Mouse (Mus musculus): Measurements from ENCODE around the gene Galntl5. TPM values are rescaled to one million over a fixed set of nuclear protein-coding genes. Genes with fewer than 3 reads are reported as not detected.
"Not testable (repeated sequence)": the region's sequence is repeated elsewhere in the genome, so short reads cannot be mapped to it uniquely, and the experiment has no call there.

The Galntl5 gene
- total RNA-seq, 1 experiment: not detected

- DNase-seq (ENCODE audit: low read depth, low spot score): no peak
- Histone ChIP-seq H3K4me3 (ENCODE audit: insufficient read depth in 1 of 2, low read depth in 1 of 2, low read length in 2 of 2, poor library complexity in 1 of 2, severe bottlenecking in 1 of 2) (no peak overlapping the region), H3K9ac (ENCODE audit: insufficient read depth, low read depth, low read length, poor library complexity, severe bottlenecking) (no peak overlapping the region), H3K9me3 (ENCODE audit: control insufficient read depth, insufficient read depth, low read depth, low read length) (no peaks in the 10 kb centered on the region), H3K36me3 (ENCODE audit: control insufficient read depth, insufficient read depth, low read length, poor library complexity, severe bottlenecking) (no peaks in the 10 kb centered on the region), H3K4me1 (ENCODE audit: control insufficient read depth in 2 of 2, insufficient read depth in 2 of 2, low read length in 2 of 2, poor library complexity in 1 of 2) (peaks cover 0 to 6% of the 10 kb centered on the region in 2 experiments; a peak in 1 of 4 replicates), H3K27ac (ENCODE audit: insufficient read depth, low read depth, low read length, poor library complexity, severe bottlenecking) (no peak overlapping the region)
- TF ChIP-seq ZNF384 (IDR thresholded peaks at IDR 0.05; ENCODE audit: low read depth, low read length) (no peak), HCFC1 (IDR thresholded peaks at IDR 0.05; ENCODE audit: borderline replicate concordance, insufficient read depth, low read length) (no peak), CHD2 (IDR thresholded peaks at IDR 0.05; ENCODE audit: low read depth, low read length) (no peak), MAFK (IDR thresholded peaks at IDR 0.05; ENCODE audit: insufficient read depth, low read depth, low read length) (no peak), ZC3H11A (IDR thresholded peaks at IDR 0.05; ENCODE audit: borderline replicate concordance, low read depth, low read length) (no peak)
- in situ Hi-C loops (cut with MboI; ENCODE audit: low sequenced_read_pairs in 2 of 2, unreplicated experiment in 2 of 2): no loop called here
These were observed 15.5 kb upstream of the Galntl5 start for GRCm38 (mm10) chr5:25165789-25166135.

- no peaks in the 10 kb centered on the region for H3K9me3 ChIP-seq (ENCODE audit: control insufficient read depth, insufficient read depth, low read depth, low read length)
- in situ Hi-C loops (cut with MboI; ENCODE audit: low sequenced_read_pairs in 2 of 2, unreplicated experiment in 2 of 2): no loop called here
- H3K27ac ChIP-seq (ENCODE audit: insufficient read depth, low read depth, low read length, poor library complexity, severe bottlenecking): no peak overlapping the region
- TF ChIP-seq ZNF384 (IDR thresholded peaks at IDR 0.05; ENCODE audit: low read depth, low read length) (no peak), CHD2 (IDR thresholded peaks at IDR 0.05; ENCODE audit: low read depth, low read length) (no peak), MAFK (IDR thresholded peaks at IDR 0.05; ENCODE audit: insufficient read depth, low read depth, low read length) (no peak), HCFC1 (IDR thresholded peaks at IDR 0.05; ENCODE audit: borderline replicate concordance, insufficient read depth, low read length) (no peak), ZC3H11A (IDR thresholded peaks at IDR 0.05; ENCODE audit: borderline replicate concordance, low read depth, low read length) (no peak)
- H3K4me3 ChIP-seq (ENCODE audit: insufficient read depth in 1 of 2, low read depth in 1 of 2, low read length in 2 of 2, poor library complexity in 1 of 2, severe bottlenecking in 1 of 2): no peak overlapping the region
- H3K36me3 ChIP-seq (ENCODE audit: control insufficient read depth, insufficient read depth, low read length, poor library complexity, severe bottlenecking): no peaks in the 10 kb centered on the region
- H3K4me1 ChIP-seq (ENCODE audit: control insufficient read depth in 2 of 2, insufficient read depth in 2 of 2, low read length in 2 of 2, poor library complexity in 1 of 2): peaks cover 0 to 6% of the 10 kb centered on the region in 2 experiments; a peak in 1 of 4 replicates
- H3K9ac ChIP-seq (ENCODE audit: insufficient read depth, low read depth, low read length, poor library complexity, severe bottlenecking): no peak overlapping the region
- DNase-seq (ENCODE audit: low read depth, low spot score): no peak
These were observed 14.6 kb upstream of the Galntl5 start for GRCm38 (mm10) chr5:25166665-25167064.

GRCm38 (mm10) chr5:25177937-25178336 is 3.3 kb upstream of the Galntl5 start:
- H3K4me3 ChIP-seq (ENCODE audit: insufficient read depth in 1 of 2, low read depth in 1 of 2, low read length in 2 of 2, poor library complexity in 1 of 2, severe bottlenecking in 1 of 2); DNase-seq (ENCODE audit: low read depth, low spot score); H3K9me3 ChIP-seq (ENCODE audit: control insufficient read depth, insufficient read depth, low read depth, low read length); in situ Hi-C loops (cut with MboI; ENCODE audit: low sequenced_read_pairs in 2 of 2, unreplicated experiment in 2 of 2); H3K27ac ChIP-seq (ENCODE audit: insufficient read depth, low read depth, low read length, poor library complexity, severe bottlenecking); H3K36me3 ChIP-seq (ENCODE audit: control insufficient read depth, insufficient read depth, low read length, poor library complexity, severe bottlenecking); H3K4me1 ChIP-seq (ENCODE audit: control insufficient read depth in 2 of 2, insufficient read depth in 2 of 2, low read length in 2 of 2, poor library complexity in 1 of 2); H3K9ac ChIP-seq (ENCODE audit: insufficient read depth, low read depth, low read length, poor library complexity, severe bottlenecking): not testable (repeated sequence)

DNA sequence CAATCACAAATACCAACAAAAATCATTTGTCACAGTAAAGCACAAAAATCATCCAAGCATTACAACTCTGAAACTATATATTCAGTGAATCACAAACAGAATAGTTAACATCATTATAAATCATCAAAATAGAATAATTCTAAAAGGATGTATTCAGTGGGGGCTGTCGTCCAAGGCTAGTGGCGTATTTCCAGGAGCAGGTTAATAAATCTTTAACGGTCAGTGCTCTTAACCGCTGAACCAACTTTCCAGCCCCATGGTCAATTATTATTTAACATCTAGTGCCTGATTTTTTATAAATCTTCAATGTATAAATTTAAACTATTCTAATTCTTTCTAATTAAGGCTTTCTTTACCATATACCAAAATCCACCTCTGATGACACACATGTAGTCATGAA is 2.7 kb upstream of the Galntl5 start:
- in situ Hi-C loops (cut with MboI; ENCODE audit: low sequenced_read_pairs in 2 of 2, unreplicated experiment in 2 of 2); H3K4me3 ChIP-seq (ENCODE audit: insufficient read depth in 1 of 2, low read depth in 1 of 2, low read length in 2 of 2, poor library complexity in 1 of 2, severe bottlenecking in 1 of 2); DNase-seq (ENCODE audit: low read depth, low spot score): not testable (repeated sequence)

DNA sequence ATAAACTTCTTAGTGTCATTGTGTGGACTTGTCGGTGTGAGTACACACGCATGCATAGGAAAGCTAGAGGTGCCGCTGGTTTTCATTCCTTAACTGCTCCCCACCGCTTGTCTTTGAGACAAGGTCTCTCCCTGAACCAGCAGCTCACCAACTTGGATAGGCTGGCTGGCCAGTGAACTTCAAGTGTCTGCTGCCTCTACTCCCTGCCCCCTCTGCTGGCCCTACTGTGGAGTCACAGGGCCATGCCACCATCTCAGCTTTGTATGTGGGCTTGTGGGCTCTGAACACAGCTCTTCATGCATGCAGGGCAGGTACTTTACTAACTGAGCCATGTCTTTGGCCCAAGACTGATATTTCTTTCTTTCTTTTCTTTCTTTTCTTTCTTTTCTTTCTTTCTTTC is 2.0 kb upstream of the Galntl5 start:
- Histone ChIP-seq H3K36me3 (ENCODE audit: control insufficient read depth, insufficient read depth, low read length, poor library complexity, severe bottlenecking) (no peaks in the 10 kb centered on the region), H3K9me3 (ENCODE audit: control insufficient read depth, insufficient read depth, low read depth, low read length) (no peaks in the 10 kb centered on the region), H3K4me1 (ENCODE audit: control insufficient read depth in 2 of 2, insufficient read depth in 2 of 2, low read length in 2 of 2, poor library complexity in 1 of 2) (no peaks in the 10 kb centered on the region), H3K9ac (ENCODE audit: insufficient read depth, low read depth, low read length, poor library complexity, severe bottlenecking) (no peak overlapping the region), H3K27ac (ENCODE audit: insufficient read depth, low read depth, low read length, poor library complexity, severe bottlenecking) (no peak overlapping the region), H3K4me3 (ENCODE audit: insufficient read depth in 1 of 2, low read depth in 1 of 2, low read length in 2 of 2, poor library complexity in 1 of 2, severe bottlenecking in 1 of 2) (no peak overlapping the region)
- DNase-seq (ENCODE audit: low read depth, low spot score): no peak
- in situ Hi-C loops (cut with MboI; ENCODE audit: low sequenced_read_pairs in 2 of 2, unreplicated experiment in 2 of 2): no loop called here
- TF ChIP-seq CHD2 (IDR thresholded peaks at IDR 0.05; ENCODE audit: low read depth, low read length) (no peak), HCFC1 (IDR thresholded peaks at IDR 0.05; ENCODE audit: borderline replicate concordance, insufficient read depth, low read length) (no peak), ZNF384 (IDR thresholded peaks at IDR 0.05; ENCODE audit: low read depth, low read length) (no peak), ZC3H11A (IDR thresholded peaks at IDR 0.05; ENCODE audit: borderline replicate concordance, low read depth, low read length) (no peak), MAFK (IDR thresholded peaks at IDR 0.05; ENCODE audit: insufficient read depth, low read depth, low read length) (no peak)

More for the DNA sequence above, 2.7 kb upstream of the Galntl5 start:
- H3K36me3 ChIP-seq (ENCODE audit: control insufficient read depth, insufficient read depth, low read length, poor library complexity, severe bottlenecking); H3K9ac ChIP-seq (ENCODE audit: insufficient read depth, low read depth, low read length, poor library complexity, severe bottlenecking); H3K9me3 ChIP-seq (ENCODE audit: control insufficient read depth, insufficient read depth, low read depth, low read length); H3K4me1 ChIP-seq (ENCODE audit: control insufficient read depth in 2 of 2, insufficient read depth in 2 of 2, low read length in 2 of 2, poor library complexity in 1 of 2); H3K27ac ChIP-seq (ENCODE audit: insufficient read depth, low read depth, low read length, poor library complexity, severe bottlenecking): not testable (repeated sequence)

Data from ES-E14 (cell line).